Mouse (Mus musculus): ENCODE measurements around the gene Rubcn.
A peak's percentile ranks its signal among the peaks of the same experiment; 100 is the strongest.
"Not testable (repeated sequence)": the region's sequence is repeated elsewhere in the genome, so short reads cannot be mapped to it uniquely, and the experiment has no call there.

Rubcn gene

GRCm38 (mm10) chr16:32877343-32878156 lies at the start of gene Rubcn, which contains the start of gene Fyttd1:
TSS of gene Rubcn (minus strand) at chr16:32877766.
TSS of gene Fyttd1 (plus strand) at chr16:32877500.
- peak; percentile 96 for DNase-seq

GRCm38 (mm10) chr16:32927044-32927443 lies 49.5 kb upstream of the Rubcn start:
- no peak for DNase-seq

- not testable (repeated sequence) for DNase-seq
These were observed 49.1 kb upstream of the Rubcn start for GRCm38 (mm10) chr16:32926629-32927028.

GRCm38 (mm10) chr16:32915292-32916068 lies 37.9 kb upstream of the Rubcn start:
- DNase-seq = no peak

- peak; percentile 95 for DNase-seq
These were observed 36.6 kb upstream of the Rubcn start, which contains the start of gene Lrch3 for GRCm38 (mm10) chr16:32913937-32914881. TSS of gene Lrch3 (plus strand) at chr16:32914100.

GRCm38 (mm10) chr16:32913212-32913611 lies 35.6 kb upstream of the Rubcn start:
- no peak for DNase-seq

- no peak for DNase-seq
These were observed 29.2 kb upstream of the Rubcn start for GRCm38 (mm10) chr16:32906727-32907126.

GRCm38 (mm10) chr16:32906186-32906585 lies 28.6 kb upstream of the Rubcn start:
- no peak for DNase-seq

- DNase-seq = no peak
These were observed 24.5 kb upstream of the Rubcn start for GRCm38 (mm10) chr16:32902051-32902428.

GRCm38 (mm10) chr16:32901360-32902050 lies 23.9 kb upstream of the Rubcn start:
- no peak for DNase-seq

- DNase-seq = no peak
These were observed 18.6 kb upstream of the Rubcn start for GRCm38 (mm10) chr16:32896126-32896525.

GRCm38 (mm10) chr16:32889881-32890280 lies 12.3 kb upstream of the Rubcn start:
- DNase-seq = no peak

- peak; percentile 14 for DNase-seq
These were observed 10.4 kb upstream of the Rubcn start for GRCm38 (mm10) chr16:32887996-32888395.

GRCm38 (mm10) chr16:32881538-32881937 lies 4.0 kb upstream of the Rubcn start:
- no peak for DNase-seq

GRCm38 (mm10) chr16:32878972-32879926 lies 1.7 kb upstream of the Rubcn start:
- no peak for DNase-seq

GRCm38 (mm10) chr16:32878157-32878598 lies 612 bp upstream of the Rubcn start:
- peak; percentile 27 for DNase-seq

GRCm38 (mm10) chr16:32876831-32877230 lies 735 bp downstream of the Rubcn start:
- no peak for DNase-seq

GRCm38 (mm10) chr16:32875847-32876246 lies 1.7 kb downstream of the Rubcn start:
- DNase-seq = no peak

- DNase-seq = not testable (repeated sequence)
These were observed 2.3 kb downstream of the Rubcn start for GRCm38 (mm10) chr16:32875281-32875680.

GRCm38 (mm10) chr16:32873366-32873765 lies 4.2 kb downstream of the Rubcn start:
- no peak for DNase-seq

- no peak for DNase-seq
These were observed 7.3 kb downstream of the Rubcn start for GRCm38 (mm10) chr16:32870231-32870630.
